Mouse (Mus musculus) CH12.LX (cell line): Measurements from ENCODE around the gene Abca4.

Experiments
- CTCF ChIP-seq, 2 experiments: IDR thresholded peaks in 1 of 2; conservative IDR thresholded peaks in 1 of 2; 2 replicates each; pipeline ENCODE4 v1.5.1; 2011 to 2012; ENCODE audit warnings: low read depth in 2 of 2, low read length in 2 of 2, improper control_type of control experiment in 1 of 2, inconsistent platforms in 1 of 2, mild to moderate bottlenecking in 1 of 2, moderate library complexity in 1 of 2
- GABPA ChIP-seq: IDR thresholded peaks from 2 replicates; pipeline ENCODE4 v1.6.1; 2012; ENCODE audit warnings: low read depth, low read length, improper control_type of control experiment, inconsistent platforms; ENCODE audit not compliant: insufficient replicate concordance
- MYC ChIP-seq: IDR thresholded peaks from 2 replicates; pipeline ENCODE4 v1.6.1; 2011; ENCODE audit warnings: low read depth, mild to moderate bottlenecking, improper control_type of control experiment, low read length
- POLR2A ChIP-seq: IDR thresholded peaks from 2 replicates; pipeline ENCODE4 v1.6.1; 2011; ENCODE audit warnings: low read depth, mild to moderate bottlenecking, improper control_type of control experiment, low read length
- RAD21 ChIP-seq: IDR thresholded peaks from 2 replicates; pipeline ENCODE4 v1.6.1; 2011; ENCODE audit warnings: low read depth, mild to moderate bottlenecking, low read length, improper control_type of control experiment, moderate library complexity
- USF1 ChIP-seq: IDR thresholded peaks from 2 replicates; pipeline ENCODE4 v1.6.1; 2014; ENCODE audit warnings: low read depth, mild to moderate bottlenecking, inconsistent platforms, low read length, improper control_type of control experiment

GRCm38 (mm10) chr3:122072646-122073571 lies 28.7 kb downstream of the Abca4 start:
- TF ChIP-seq CTCF (conservative IDR thresholded peaks at IDR 0.05 in 1 of 2, IDR thresholded peaks at IDR 0.05 in 1 of 2; ENCODE audit: low read depth in 2 of 2, low read length in 2 of 2) (no peak), GABPA (no peak), POLR2A (no peak), MYC (no peak), RAD21 (no peak), USF1 (no peak)
